Mouse (Mus musculus): ENCODE results near the gene Sema3a. TPM values are rescaled to one million over a fixed set of nuclear protein-coding genes. Genes with fewer than 3 reads are reported as not detected.

The Sema3a gene
- polyA plus RNA-seq, 1 experiment from 2014 or later = 13.3 TPM

- DNase-seq (ENCODE audit: low spot score) (no peak), ATAC-seq (replicated peaks; ENCODE audit: low FRiP score) (no peak)
- Histone ChIP-seq H3K9me3 (ENCODE audit: control insufficient read depth, low read length) (no peaks in the 10 kb centered on the region), H3K36me3 (ENCODE audit: control insufficient read depth, insufficient read depth, low read length) (no peaks in the 10 kb centered on the region), H3K4me1 (replicated peaks; ENCODE audit: control insufficient read depth, insufficient read depth, low read length) (no peaks in the 10 kb centered on the region), H3K9ac (ENCODE audit: low read depth, low read length) (no peak overlapping the region), H3K4me3 (ENCODE audit: low read depth, low read length) (no peak overlapping the region), H3K4me2 (no peak overlapping the region), H3K27me3 (replicated peaks; ENCODE audit: control insufficient read depth, insufficient read depth, low read length) (no peaks in the 10 kb centered on the region), H3K27ac (ENCODE audit: low read depth, low read length) (no peak overlapping the region)
- WGBS = 78% methylated on average over 4 of the region's 4 CpGs
Observed at GRCm38 (mm10) chr5:13384714-13385113, 259.5 kb downstream of the Sema3a start.

GRCm38 (mm10) chr5:13386603-13387002 lies 261.4 kb downstream of the Sema3a start:
- Histone ChIP-seq H3K27me3 (replicated peaks; ENCODE audit: control insufficient read depth, insufficient read depth, low read length) (no peaks in the 10 kb centered on the region), H3K4me2 (no peak overlapping the region), H3K9ac (ENCODE audit: low read depth, low read length) (no peak overlapping the region), H3K4me1 (replicated peaks; ENCODE audit: control insufficient read depth, insufficient read depth, low read length) (no peaks in the 10 kb centered on the region), H3K9me3 (ENCODE audit: control insufficient read depth, low read length) (no peaks in the 10 kb centered on the region), H3K36me3 (ENCODE audit: control insufficient read depth, insufficient read depth, low read length) (no peaks in the 10 kb centered on the region), H3K27ac (ENCODE audit: low read depth, low read length) (no peak overlapping the region), H3K4me3 (ENCODE audit: low read depth, low read length) (no peak overlapping the region)
- DNase-seq (ENCODE audit: low spot score) (no peak), ATAC-seq (replicated peaks; ENCODE audit: low FRiP score) (no peak)
- WGBS = 81% methylated on average over 3 of the region's 3 CpGs

GRCm38 (mm10) chr5:13387679-13388078 lies 262.5 kb downstream of the Sema3a start:
- WGBS = 80% methylated on average over 3 of the region's 3 CpGs
- Histone ChIP-seq H3K9ac (ENCODE audit: low read depth, low read length) (no peak overlapping the region), H3K27me3 (replicated peaks; ENCODE audit: control insufficient read depth, insufficient read depth, low read length) (no peaks in the 10 kb centered on the region), H3K4me1 (replicated peaks; ENCODE audit: control insufficient read depth, insufficient read depth, low read length) (no peaks in the 10 kb centered on the region), H3K9me3 (ENCODE audit: control insufficient read depth, low read length) (no peaks in the 10 kb centered on the region), H3K36me3 (ENCODE audit: control insufficient read depth, insufficient read depth, low read length) (no peaks in the 10 kb centered on the region), H3K27ac (ENCODE audit: low read depth, low read length) (no peak overlapping the region), H3K4me3 (ENCODE audit: low read depth, low read length) (no peak overlapping the region), H3K4me2 (no peak overlapping the region)
- no peak for ATAC-seq (replicated peaks; ENCODE audit: low FRiP score)
- DNase-seq (ENCODE audit: low spot score) = no peak

GRCm38 (mm10) chr5:13389995-13390394 lies 264.8 kb downstream of the Sema3a start:
- H3K27me3 ChIP-seq (replicated peaks; ENCODE audit: control insufficient read depth, insufficient read depth, low read length) = no peaks in the 10 kb centered on the region
- H3K4me1 ChIP-seq (replicated peaks; ENCODE audit: control insufficient read depth, insufficient read depth, low read length) = no peaks in the 10 kb centered on the region
- no peak overlapping the region for H3K9ac ChIP-seq (ENCODE audit: low read depth, low read length)
- H3K4me2 ChIP-seq = no peak overlapping the region
- ATAC-seq (replicated peaks; ENCODE audit: low FRiP score) = no peak
- WGBS = 79% methylated on average over 3 of the region's 3 CpGs
- H3K9me3 ChIP-seq (ENCODE audit: control insufficient read depth, low read length) = no peaks in the 10 kb centered on the region
- no peak overlapping the region for H3K27ac ChIP-seq (ENCODE audit: low read depth, low read length)
- DNase-seq (ENCODE audit: low spot score) = no peak
- no peak overlapping the region for H3K4me3 ChIP-seq (ENCODE audit: low read depth, low read length)
- H3K36me3 ChIP-seq (ENCODE audit: control insufficient read depth, insufficient read depth, low read length) = no peaks in the 10 kb centered on the region

GRCm38 (mm10) chr5:13405432-13405831 lies 280.2 kb downstream of the Sema3a start:
- Histone ChIP-seq H3K4me2 (no peak overlapping the region), H3K4me3 (ENCODE audit: low read depth, low read length) (no peak overlapping the region), H3K9me3 (ENCODE audit: control insufficient read depth, low read length) (no peaks in the 10 kb centered on the region), H3K9ac (ENCODE audit: low read depth, low read length) (no peak overlapping the region), H3K27me3 (replicated peaks; ENCODE audit: control insufficient read depth, insufficient read depth, low read length) (no peaks in the 10 kb centered on the region), H3K4me1 (replicated peaks; ENCODE audit: control insufficient read depth, insufficient read depth, low read length) (no peaks in the 10 kb centered on the region), H3K27ac (ENCODE audit: low read depth, low read length) (no peak overlapping the region), H3K36me3 (ENCODE audit: control insufficient read depth, insufficient read depth, low read length) (no peaks in the 10 kb centered on the region)
- ATAC-seq (replicated peaks; ENCODE audit: low FRiP score) = no peak
- DNase-seq (ENCODE audit: low spot score) = no peak
- WGBS = 12% methylated on average over 1 of the region's 1 CpGs

- DNase-seq (ENCODE audit: low spot score) (no peak), ATAC-seq (replicated peaks; ENCODE audit: low FRiP score) (no peak)
- Histone ChIP-seq H3K9ac (ENCODE audit: low read depth, low read length) (no peak overlapping the region), H3K27ac (ENCODE audit: low read depth, low read length) (no peak overlapping the region), H3K4me2 (no peak overlapping the region), H3K4me1 (replicated peaks; ENCODE audit: control insufficient read depth, insufficient read depth, low read length) (no peaks in the 10 kb centered on the region), H3K36me3 (ENCODE audit: control insufficient read depth, insufficient read depth, low read length) (no peaks in the 10 kb centered on the region), H3K4me3 (ENCODE audit: low read depth, low read length) (no peak overlapping the region), H3K9me3 (ENCODE audit: control insufficient read depth, low read length) (no peaks in the 10 kb centered on the region), H3K27me3 (replicated peaks; ENCODE audit: control insufficient read depth, insufficient read depth, low read length) (no peaks in the 10 kb centered on the region)
- 73% methylated on average over 2 of the region's 2 CpGs for WGBS
Observed at GRCm38 (mm10) chr5:13406131-13406530, 280.9 kb downstream of the Sema3a start.

- Histone ChIP-seq H3K4me1 (replicated peaks; ENCODE audit: control insufficient read depth, insufficient read depth, low read length) (no peaks in the 10 kb centered on the region), H3K4me2 (no peak overlapping the region), H3K27me3 (replicated peaks; ENCODE audit: control insufficient read depth, insufficient read depth, low read length) (no peaks in the 10 kb centered on the region), H3K4me3 (ENCODE audit: low read depth, low read length) (no peak overlapping the region), H3K9ac (ENCODE audit: low read depth, low read length) (no peak overlapping the region), H3K36me3 (ENCODE audit: control insufficient read depth, insufficient read depth, low read length) (no peaks in the 10 kb centered on the region), H3K9me3 (ENCODE audit: control insufficient read depth, low read length) (no peaks in the 10 kb centered on the region), H3K27ac (ENCODE audit: low read depth, low read length) (no peak overlapping the region)
- DNase-seq (ENCODE audit: low spot score) (no peak), ATAC-seq (replicated peaks; ENCODE audit: low FRiP score) (no peak)
- 57% methylated on average over 2 of the region's 2 CpGs for WGBS
Observed at GRCm38 (mm10) chr5:13411920-13412319, 286.7 kb downstream of the Sema3a start.

GRCm38 (mm10) chr5:13413915-13414525 lies 288.8 kb downstream of the Sema3a start:
- DNase-seq (ENCODE audit: low spot score) (no peak), ATAC-seq (replicated peaks; ENCODE audit: low FRiP score) (no peak)
- no peaks in the 10 kb centered on the region for H3K27me3 ChIP-seq (replicated peaks; ENCODE audit: control insufficient read depth, insufficient read depth, low read length)
- no peak overlapping the region for H3K4me3 ChIP-seq (ENCODE audit: low read depth, low read length)
- no peak overlapping the region for H3K9ac ChIP-seq (ENCODE audit: low read depth, low read length)
- no peaks in the 10 kb centered on the region for H3K4me1 ChIP-seq (replicated peaks; ENCODE audit: control insufficient read depth, insufficient read depth, low read length)
- H3K36me3 ChIP-seq (ENCODE audit: control insufficient read depth, insufficient read depth, low read length) = no peaks in the 10 kb centered on the region
- 86% methylated on average over 2 of the region's 2 CpGs for WGBS
- no peak overlapping the region for H3K27ac ChIP-seq (ENCODE audit: low read depth, low read length)
- no peaks in the 10 kb centered on the region for H3K9me3 ChIP-seq (ENCODE audit: control insufficient read depth, low read length)
- no peak overlapping the region for H3K4me2 ChIP-seq

- Histone ChIP-seq H3K27ac (ENCODE audit: low read depth, low read length) (no peak overlapping the region), H3K9ac (ENCODE audit: low read depth, low read length) (no peak overlapping the region), H3K9me3 (ENCODE audit: control insufficient read depth, low read length) (no peaks in the 10 kb centered on the region), H3K4me2 (no peak overlapping the region), H3K4me1 (replicated peaks; ENCODE audit: control insufficient read depth, insufficient read depth, low read length) (no peaks in the 10 kb centered on the region), H3K36me3 (ENCODE audit: control insufficient read depth, insufficient read depth, low read length) (no peaks in the 10 kb centered on the region), H3K4me3 (ENCODE audit: low read depth, low read length) (no peak overlapping the region), H3K27me3 (replicated peaks; ENCODE audit: control insufficient read depth, insufficient read depth, low read length) (no peaks in the 10 kb centered on the region)
- 67% methylated on average over 3 of the region's 3 CpGs for WGBS
- ATAC-seq (replicated peaks; ENCODE audit: low FRiP score) (no peak), DNase-seq (ENCODE audit: low spot score) (no peak)
Observed at GRCm38 (mm10) chr5:13416960-13417710, 291.9 kb downstream of the Sema3a start.
